In the genomic region with DNA sequence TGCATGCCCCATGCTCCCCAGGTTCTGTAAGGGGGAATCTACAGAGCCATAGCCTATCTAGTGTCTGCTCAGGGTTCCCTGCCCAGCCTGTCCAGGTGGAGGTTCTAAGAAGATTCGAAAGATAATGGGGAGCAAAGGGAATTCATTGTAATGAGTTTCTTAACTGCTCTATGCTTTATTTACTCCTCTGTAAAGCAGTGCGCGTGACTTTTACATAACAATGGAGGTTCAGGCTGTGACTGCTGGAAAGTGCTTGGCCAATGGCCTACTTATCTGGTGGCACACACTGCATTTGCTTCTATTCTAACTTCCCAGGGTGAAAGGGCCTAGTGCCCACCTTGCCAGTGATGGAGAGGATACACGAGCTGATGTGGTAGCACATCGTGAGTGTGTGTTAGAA, we compare ENCODE assay signal across 22 mouse cellular contexts. TPM values are rescaled to one million over a fixed set of nuclear protein-coding genes. Genes with fewer than 3 reads are reported as not detected.
A peak's percentile ranks its signal among the peaks of the same experiment; 100 is the strongest.
DNase-seq lines count a peak whose midpoint lies in the region.
"Had no signal": no experiment of that assay in that cellular context is flagged by ENCODE, and none has a peak within 500 bp of the region (broad histone marks: within the 10 kb centered on the region; RNA-seq: fewer than 3 reads in every experiment).

No protein-coding gene starts in this region.

- DNase-seq in ES-CJ7 (ENCODE audit: low read depth, low spot score) (peak; percentile 44), R1 (ENCODE audit: low read depth, low spot score) (peak; percentile 53), ZHBTc4 (ENCODE audit: low read depth, low spot score) (peak; percentile 39), adipocyte (ENCODE audit: low spot score) (peak; percentile 42)
- no peak for DNase-seq in spleen, postnatal 10 days (ENCODE audit: low spot score in 2 of 2)
- DNase-seq in adrenal gland, postnatal 14 days = no peak
- DNase-seq in adrenal gland, adult 8-10 months = no peak
- DNase-seq in adrenal gland, postnatal 4 days (ENCODE audit: low spot score in 2 of 2) = no peak
- DNase-seq: adrenal gland, adult 2 months; adrenal gland, postnatal 10 days; adrenal gland, postnatal 25 days; adrenal gland, postnatal 36 days; B cell, adult 2 months; cerebellum, adult 11 months; cerebellum, adult 11-12 months; cerebellum, adult 18-20 months; cerebellum, adult 2 months; cerebellum, adult 8-10 months; cerebellum, adult 9-10 months; cerebellum, adult 9-11 months; cerebellum, postnatal 10 days; cerebellum, postnatal 14 days had no signal

RNA-seq across cellular contexts. Expression of a gene that starts 11.9 kb away (rescaled TPM):
- total RNA-seq in adrenal gland, postnatal 14 days (2021) = 0.67 and 2.2 TPM in 2 replicates
- total RNA-seq in adrenal gland, adult 8-10 months (2022) = under 1 TPM; 0.25 to 0.56 (median 0.38) TPM
- total RNA-seq in adrenal gland, postnatal 4 days (2021) = 1 to 10 TPM; 1.3 to 4.5 TPM

Comparison
In these comparisons a context has a peak if more than half of its experiments do, and no peak if none do; other contexts are left out.
1. DNase-seq: peak in ES-CJ7 (single experiment), R1 (single experiment), ZHBTc4 (single experiment) and adipocyte (single experiment); none in spleen, postnatal 10 days (0 of 2), adrenal gland, postnatal 14 days (single experiment), adrenal gland, adult 8-10 months (single experiment) and adrenal gland, postnatal 4 days (0 of 2).